Mouse (Mus musculus): Measurements from ENCODE around the gene Gba.

Gba gene

GRCm38 (mm10) chr3:89182531-89183057 is 20.1 kb upstream of the Gba start:
- DNase-seq (ENCODE audit: low read depth, low spot score): no peak

DNA sequence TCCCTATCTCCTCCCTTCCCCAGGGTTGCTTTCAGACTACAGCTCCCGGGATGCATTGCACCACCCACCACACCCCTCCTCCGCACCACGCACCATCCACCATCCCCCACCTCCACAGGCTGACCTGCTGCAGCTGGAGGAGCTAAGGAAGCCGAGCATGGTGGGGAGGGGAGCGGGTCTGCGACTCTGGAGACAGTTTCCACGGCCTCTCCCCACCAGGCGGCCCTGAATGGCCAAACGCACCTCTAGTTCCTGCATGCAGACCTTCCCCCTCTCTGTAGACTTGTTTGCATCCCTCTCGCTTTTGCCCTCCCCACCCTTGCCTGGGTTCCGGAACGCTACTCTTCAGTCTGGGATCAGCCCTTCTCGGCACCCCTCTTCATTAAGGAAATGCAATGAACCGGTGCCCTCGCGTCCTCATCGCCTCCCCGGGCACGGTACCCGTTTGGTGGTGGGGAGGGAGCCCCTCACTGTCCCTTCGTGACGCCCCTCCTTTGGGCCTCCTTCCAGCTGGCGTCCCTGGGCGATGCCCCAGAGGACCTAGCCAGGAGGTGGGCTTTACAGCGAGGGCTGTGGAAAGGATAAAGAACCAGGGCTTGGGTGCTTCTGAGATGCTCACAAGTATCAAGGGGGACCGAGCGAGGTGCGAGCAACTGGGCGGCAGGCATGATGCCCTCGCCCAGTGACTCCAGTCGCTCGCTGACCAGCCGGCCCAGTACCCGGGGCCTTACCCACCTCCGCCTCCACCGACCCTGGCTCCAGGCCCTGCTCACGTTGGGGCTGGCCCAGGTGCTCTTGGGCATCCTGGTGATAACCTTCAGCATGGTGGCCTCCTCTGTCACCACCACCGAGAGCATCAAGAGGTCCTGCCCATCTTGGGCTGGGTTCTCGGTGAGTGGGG is 19.4 kb upstream of the Gba start, which contains the start of gene Fam189b:
Fam189b (plus strand) TSS at position 86 of the 901 bp plus-strand sequence.
- peak; percentile 68 for DNase-seq (ENCODE audit: low read depth, low spot score)

- DNase-seq (ENCODE audit: low read depth, low spot score): no peak
Observed at GRCm38 (mm10) chr3:89183959-89184315, 18.8 kb upstream of the Gba start.

DNA sequence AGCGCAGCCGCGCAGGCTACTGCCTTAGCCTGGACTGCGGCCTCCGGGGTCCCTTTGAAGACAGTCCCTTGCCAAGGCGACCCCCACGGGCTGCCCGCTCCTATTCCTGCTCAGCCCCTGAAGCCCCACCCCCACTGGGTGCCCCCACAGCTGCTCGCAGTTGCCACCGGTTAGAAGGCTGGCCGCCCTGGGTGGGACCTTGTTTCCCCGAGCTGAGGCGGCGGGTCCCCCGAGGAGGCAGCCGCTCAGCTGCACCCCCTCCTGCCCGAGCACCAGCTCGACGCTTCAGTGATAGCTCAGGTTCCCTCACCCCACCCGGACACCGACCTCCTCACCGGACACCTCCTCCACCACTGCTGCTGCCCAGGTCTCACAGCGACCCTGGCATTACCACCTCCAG is 15.5 kb upstream of the Gba start:
- no peak for DNase-seq (ENCODE audit: low read depth, low spot score)

GRCm38 (mm10) chr3:89187690-89188477 is 14.8 kb upstream of the Gba start:
- DNase-seq (ENCODE audit: low read depth, low spot score): no peak

GRCm38 (mm10) chr3:89188478-89188875 is 14.3 kb upstream of the Gba start:
- no peak for DNase-seq (ENCODE audit: low read depth, low spot score)

DNA sequence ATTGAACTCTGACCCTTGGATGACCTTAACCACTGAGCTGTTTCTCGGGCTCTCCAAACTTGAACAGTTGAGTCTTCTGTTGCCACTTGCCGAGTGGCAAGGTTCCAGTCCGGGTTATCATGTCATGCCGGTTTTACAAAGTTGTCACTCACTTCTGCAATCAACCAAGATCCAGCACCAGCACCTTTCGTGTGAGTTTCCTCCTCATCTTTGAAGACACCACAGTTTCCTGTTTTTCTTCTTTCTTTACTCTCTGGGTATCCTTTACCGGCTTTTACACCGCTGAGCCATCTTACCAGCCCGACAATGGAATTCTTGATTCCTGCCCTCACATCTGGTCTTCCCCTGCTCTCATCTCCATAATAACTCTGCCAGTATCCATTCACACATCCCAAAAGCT is 12.3 kb upstream of the Gba start:
- DNase-seq (ENCODE audit: low read depth, low spot score): no peak

GRCm38 (mm10) chr3:89193351-89193750 is 9.4 kb upstream of the Gba start:
- no peak for DNase-seq (ENCODE audit: low read depth, low spot score)

GRCm38 (mm10) chr3:89193853-89194252 is 8.9 kb upstream of the Gba start:
- no peak for DNase-seq (ENCODE audit: low read depth, low spot score)

DNA sequence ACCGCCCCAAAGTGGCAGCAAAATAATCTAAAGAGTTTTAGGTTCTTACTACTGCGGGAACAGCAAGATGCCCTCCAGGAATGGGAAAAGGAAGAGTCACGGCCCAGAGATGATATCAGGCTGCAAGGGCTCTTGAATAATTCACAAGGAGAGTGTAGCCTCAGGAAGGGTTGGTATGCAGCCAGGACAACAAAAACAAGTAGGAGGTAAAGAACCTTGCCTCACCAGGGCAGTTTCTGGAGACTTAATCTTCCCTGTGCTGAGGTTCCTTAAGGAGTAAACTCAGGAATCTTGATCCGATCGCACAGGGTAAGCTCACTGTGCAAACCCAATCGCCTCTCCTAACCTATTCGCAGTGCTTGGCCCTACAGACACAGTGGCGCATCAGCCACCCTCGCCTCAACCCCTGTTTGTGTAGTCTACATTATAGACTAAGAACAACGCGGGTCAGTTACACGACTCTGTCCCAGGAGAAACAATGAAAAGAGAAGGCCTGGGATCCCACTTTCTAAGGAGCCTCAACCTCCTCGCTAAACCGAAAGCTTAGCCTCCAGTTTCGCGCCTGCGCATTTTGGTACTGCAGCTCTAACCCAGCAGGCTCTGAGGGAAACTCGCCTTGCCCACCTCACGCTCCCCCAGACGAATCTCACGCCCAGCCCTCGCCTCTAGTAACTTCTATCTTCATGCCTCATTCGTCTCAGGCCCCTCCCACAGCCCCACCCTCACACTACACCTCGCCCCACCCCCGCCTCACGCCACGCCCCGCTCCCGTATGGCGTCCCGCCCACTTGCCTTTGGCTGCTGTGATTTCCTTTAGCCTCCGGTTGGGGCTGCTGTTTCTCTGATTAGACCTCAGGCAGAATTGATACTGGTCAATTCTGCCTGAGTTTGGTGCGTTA is 6.5 kb upstream of the Gba start:
- DNase-seq (ENCODE audit: low read depth, low spot score): peak; percentile 80

DNA sequence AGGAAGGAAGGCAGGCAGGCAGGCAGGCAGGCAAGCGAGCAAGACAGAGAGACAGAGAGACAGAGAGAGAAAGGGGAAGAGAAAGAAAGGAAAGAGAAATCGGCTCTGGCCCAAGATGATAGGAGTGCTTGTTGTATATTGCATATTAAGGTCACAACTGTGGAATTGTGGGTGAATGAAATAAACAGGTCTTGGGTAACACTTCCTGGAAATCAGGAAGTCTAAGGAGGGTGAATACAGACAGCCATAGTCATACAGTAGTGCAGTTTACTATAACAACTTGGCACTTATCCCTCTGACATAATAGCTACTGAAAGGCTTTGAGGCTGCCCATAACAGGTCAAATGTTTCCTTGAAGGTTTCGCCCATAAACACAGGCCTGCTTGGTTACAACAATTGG is 2.9 kb upstream of the Gba start:
- no peak for DNase-seq (ENCODE audit: low read depth, low spot score)

GRCm38 (mm10) chr3:89203142-89203514 is 400 bp downstream of the Gba start:
- no peak for DNase-seq (ENCODE audit: low read depth, low spot score)

- no peak for DNase-seq (ENCODE audit: low read depth, low spot score)
Observed at GRCm38 (mm10) chr3:89206079-89206478, 3.4 kb downstream of the Gba start.

DNA sequence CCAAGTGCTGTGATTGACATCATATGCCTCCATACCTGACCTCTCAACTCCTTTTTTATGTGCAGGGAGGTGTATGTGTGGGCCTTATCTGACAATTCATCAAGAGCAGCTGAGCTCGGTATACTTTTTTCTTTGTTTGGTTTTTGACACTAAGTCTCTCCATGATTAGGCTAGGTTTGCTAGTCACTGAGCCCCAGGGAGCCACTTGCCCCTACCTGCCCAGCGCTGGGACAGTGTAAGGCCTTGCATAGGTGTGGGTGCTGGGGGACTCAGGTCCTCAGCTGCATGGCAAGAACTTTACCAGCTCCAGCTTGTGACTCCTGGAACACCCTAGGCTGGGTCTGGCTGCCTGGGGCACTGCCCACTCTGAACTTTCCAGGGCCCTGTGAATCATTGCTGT is 4.0 kb downstream of the Gba start:
- no peak for DNase-seq (ENCODE audit: low read depth, low spot score)

GRCm38 (mm10) chr3:89208075-89208657 is 5.4 kb downstream of the Gba start:
- no peak for DNase-seq (ENCODE audit: low read depth, low spot score)

- no peak for DNase-seq (ENCODE audit: low read depth, low spot score)
Observed at GRCm38 (mm10) chr3:89208736-89209135, 6.0 kb downstream of the Gba start.

- DNase-seq (ENCODE audit: low read depth, low spot score): no peak
Observed at GRCm38 (mm10) chr3:89209731-89210130, 7.0 kb downstream of the Gba start.

DNA sequence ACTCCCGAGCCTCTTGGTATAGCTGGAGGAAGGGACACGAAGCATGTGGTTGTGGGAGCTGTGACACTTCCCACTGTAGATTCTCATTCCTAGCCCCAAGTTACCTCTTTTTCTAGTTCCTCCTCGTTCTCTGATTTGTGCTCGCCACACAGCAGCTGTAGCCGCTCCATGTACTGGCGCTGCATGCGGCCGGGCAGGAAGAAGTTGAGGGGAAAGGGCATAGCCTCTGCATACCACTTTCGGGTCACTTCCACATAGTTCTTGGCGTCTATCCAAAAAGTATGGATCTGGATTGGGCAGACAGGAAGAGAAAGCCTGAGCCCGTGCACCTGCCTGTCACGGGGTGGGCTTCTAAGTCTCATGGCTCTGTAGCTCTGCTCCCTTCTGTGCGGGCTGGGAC is 7.4 kb downstream of the Gba start:
- no peak for DNase-seq (ENCODE audit: low read depth, low spot score)

DNA sequence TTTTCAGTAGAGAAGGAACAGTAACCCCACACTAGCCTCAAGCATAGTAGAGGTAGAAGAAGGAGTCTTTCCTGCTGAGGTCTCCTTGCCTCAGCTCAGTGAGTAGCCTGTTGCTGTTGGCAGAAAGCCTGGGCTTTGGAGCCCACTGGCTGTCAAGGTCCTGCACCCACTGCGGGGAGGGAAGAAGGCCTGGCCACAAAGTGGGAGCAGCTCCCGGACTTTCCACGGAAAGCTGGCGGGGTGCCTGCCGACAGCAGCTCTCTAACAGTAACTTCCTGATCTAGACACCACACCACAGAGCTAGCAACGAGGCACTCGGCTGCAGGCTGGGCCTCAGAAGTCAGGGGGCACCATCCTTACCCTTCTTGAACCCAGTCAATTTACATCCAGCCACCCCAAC is 8.0 kb downstream of the Gba start:
- no peak for DNase-seq (ENCODE audit: low read depth, low spot score)

DNA sequence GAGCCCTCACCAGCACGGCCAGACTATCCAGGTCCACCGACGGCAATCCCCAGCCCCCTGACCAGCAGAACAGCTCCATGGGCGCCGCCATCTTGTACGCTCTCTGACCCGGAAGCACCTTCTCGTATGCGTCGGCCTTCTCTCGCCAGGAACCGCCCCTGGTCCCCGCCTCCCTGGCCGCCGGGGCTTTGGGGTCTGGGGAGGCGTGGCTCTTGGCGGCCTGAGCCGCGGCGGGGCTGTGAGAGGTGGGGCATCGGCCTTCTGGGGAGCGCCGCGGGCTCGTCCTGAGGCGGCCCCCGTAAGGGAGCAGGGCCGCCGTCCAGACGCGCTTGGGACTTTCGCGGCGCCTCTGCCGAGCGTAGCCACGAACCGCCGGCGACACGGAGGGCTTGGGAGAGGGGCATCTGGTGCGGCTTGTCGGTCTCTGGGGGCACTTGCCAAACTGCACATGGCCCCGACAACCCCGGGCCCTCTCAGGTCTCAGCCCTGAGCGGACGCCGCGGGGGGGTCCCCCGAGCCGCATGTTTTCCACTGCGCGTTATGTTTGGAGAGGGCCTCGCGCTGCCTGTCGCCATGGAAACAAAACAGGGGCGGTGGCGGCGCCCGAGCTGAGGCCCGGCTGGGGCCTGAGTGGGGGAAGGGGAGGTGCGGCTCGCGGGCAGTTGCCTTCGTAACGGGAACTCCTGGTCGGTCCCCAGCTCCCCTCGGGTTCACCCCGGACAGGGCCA is 11.2 kb downstream of the Gba start:
- peak; percentile 85 for DNase-seq (ENCODE audit: low read depth, low spot score)

Data from retina, postnatal 7 days (tissue).